Mouse (Mus musculus) testis, adult 2 months (tissue): ENCODE results near the gene Ifit1bl2.

Experiments
- CTCF ChIP-seq: fragments of 200-500 bp; IDR thresholded peaks from 2 replicates; pipeline ENCODE4 v1.5.1; 2012; ENCODE audit warnings: low read depth, mild to moderate bottlenecking, inconsistent platforms, low read length, moderate library complexity; ENCODE audit not compliant: control insufficient read depth, insufficient read depth, insufficient replicate concordance
- POLR2A ChIP-seq: fragments of 200-500 bp; IDR thresholded peaks from 2 replicates; pipeline ENCODE4 v1.6.1; 2012; ENCODE audit warnings: low read depth, mild to moderate bottlenecking, inconsistent platforms, low read length, moderate library complexity; ENCODE audit not compliant: control insufficient read depth

DNA sequence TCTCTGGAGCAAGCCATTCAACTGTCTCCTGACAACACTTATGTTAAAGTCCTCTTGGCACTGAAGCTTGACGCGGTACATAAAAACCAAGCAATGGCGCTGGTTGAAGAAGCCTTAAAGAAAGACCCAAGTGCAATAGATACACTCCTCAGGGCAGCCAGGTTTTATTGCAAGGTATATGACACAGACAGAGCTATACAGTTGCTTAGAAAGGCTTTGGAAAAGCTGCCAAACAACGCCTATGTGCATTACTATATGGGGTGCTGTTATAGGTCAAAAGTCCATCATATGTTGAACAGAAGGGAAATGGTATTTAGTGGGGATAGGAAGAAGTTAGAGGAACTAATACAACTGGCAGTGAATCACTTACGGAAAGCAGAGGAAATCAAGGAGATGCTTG lies 66.9 kb downstream of the Ifit1bl2 start:
- TF ChIP-seq CTCF: no peak
- no peak for TF ChIP-seq POLR2A
